Mouse (Mus musculus): ENCODE measurements around the gene Hint1. TPM values are rescaled to one million over a fixed set of nuclear protein-coding genes. Genes with fewer than 3 reads are reported as not detected.

Hint1 gene
- polyA plus RNA-seq, 1 experiment, result 143 TPM

GRCm38 (mm10) chr11:54859322-54860165 is 6.6 kb upstream of the Hint1 start:
- no peak for TF ChIP-seq GATA1 (IDR thresholded peaks at IDR 0.05; ENCODE audit: low read length)
- TF ChIP-seq TAL1 (IDR thresholded peaks at IDR 0.05; ENCODE audit: low read length), result no peak
- Histone ChIP-seq H3K27me3 (ENCODE audit: control insufficient read depth) (no peaks in the 10 kb centered on the region), H3K9me3 (ENCODE audit: control insufficient read depth, low read length) (no peaks in the 10 kb centered on the region), H3K36me3 (ENCODE audit: control insufficient read depth) (no peaks in the 10 kb centered on the region), H3K4me1 (ENCODE audit: control insufficient read depth) (peaks cover 33% of the 10 kb centered on the region), H3K4me3 (replicated peaks) (peak overlapping the region; percentile 73)

GRCm38 (mm10) chr11:54860256-54861038 is 5.7 kb upstream of the Hint1 start, which contains the start of gene Lyrm7:
Gene Lyrm7 (minus strand): TSS chr11:54860916.
- H3K9me3 ChIP-seq (ENCODE audit: control insufficient read depth, low read length), result no peaks in the 10 kb centered on the region
- no peaks in the 10 kb centered on the region for H3K36me3 ChIP-seq (ENCODE audit: control insufficient read depth)
- H3K4me3 ChIP-seq (replicated peaks), result peak within 1 kb of the TSS; percentile 73
- H3K4me1 ChIP-seq (ENCODE audit: control insufficient read depth), result peaks cover 36% of the 10 kb centered on the region
- no peak for TF ChIP-seq TAL1 (IDR thresholded peaks at IDR 0.05; ENCODE audit: low read length)
- no peak for TF ChIP-seq GATA1 (IDR thresholded peaks at IDR 0.05; ENCODE audit: low read length)
- no peaks in the 10 kb centered on the region for H3K27me3 ChIP-seq (ENCODE audit: control insufficient read depth)

GRCm38 (mm10) chr11:54861471-54862420 is 4.4 kb upstream of the Hint1 start:
- peaks cover 49% of the 10 kb centered on the region for H3K4me1 ChIP-seq (ENCODE audit: control insufficient read depth)
- H3K27me3 ChIP-seq (ENCODE audit: control insufficient read depth), result no peaks in the 10 kb centered on the region
- peak overlapping the region; percentile 73 for H3K4me3 ChIP-seq (replicated peaks)
- TF ChIP-seq TAL1 (IDR thresholded peaks at IDR 0.05; ENCODE audit: low read length), result no peak
- no peak for TF ChIP-seq GATA1 (IDR thresholded peaks at IDR 0.05; ENCODE audit: low read length)
- no peaks in the 10 kb centered on the region for H3K9me3 ChIP-seq (ENCODE audit: control insufficient read depth, low read length)
- no peaks in the 10 kb centered on the region for H3K36me3 ChIP-seq (ENCODE audit: control insufficient read depth)

- Histone ChIP-seq H3K27me3 (ENCODE audit: control insufficient read depth) (no peaks in the 10 kb centered on the region), H3K36me3 (ENCODE audit: control insufficient read depth) (peaks cover 1% of the 10 kb centered on the region), H3K4me3 (replicated peaks) (no peak overlapping the region), H3K4me1 (ENCODE audit: control insufficient read depth) (peaks cover 61% of the 10 kb centered on the region), H3K9me3 (ENCODE audit: control insufficient read depth, low read length) (no peaks in the 10 kb centered on the region)
- TF ChIP-seq GATA1 (IDR thresholded peaks at IDR 0.05; ENCODE audit: low read length) (no peak), TAL1 (IDR thresholded peaks at IDR 0.05; ENCODE audit: low read length) (no peak)
Measured at GRCm38 (mm10) chr11:54862621-54863520, 3.3 kb upstream of the Hint1 start.

- TF ChIP-seq TAL1 (IDR thresholded peaks at IDR 0.05; ENCODE audit: low read length), result no peak
- no peak for TF ChIP-seq GATA1 (IDR thresholded peaks at IDR 0.05; ENCODE audit: low read length)
- Histone ChIP-seq H3K27me3 (ENCODE audit: control insufficient read depth) (no peaks in the 10 kb centered on the region), H3K4me3 (replicated peaks) (peak overlapping the region; percentile 97), H3K4me1 (ENCODE audit: control insufficient read depth) (peaks cover 70% of the 10 kb centered on the region), H3K9me3 (ENCODE audit: control insufficient read depth, low read length) (no peaks in the 10 kb centered on the region), H3K36me3 (ENCODE audit: control insufficient read depth) (peaks cover 27% of the 10 kb centered on the region)
Measured at GRCm38 (mm10) chr11:54865330-54866085, 675 bp upstream of the Hint1 start.

GRCm38 (mm10) chr11:54867049-54867385 is 834 bp downstream of the Hint1 start:
- Histone ChIP-seq H3K4me1 (ENCODE audit: control insufficient read depth) (peaks cover 59% of the 10 kb centered on the region), H3K9me3 (ENCODE audit: control insufficient read depth, low read length) (no peaks in the 10 kb centered on the region)

GRCm38 (mm10) chr11:54867903-54868434 is 1.8 kb downstream of the Hint1 start:
- Histone ChIP-seq H3K4me3 (replicated peaks) (peak overlapping the region; percentile 97), H3K27me3 (ENCODE audit: control insufficient read depth) (no peaks in the 10 kb centered on the region), H3K9me3 (ENCODE audit: control insufficient read depth, low read length) (no peaks in the 10 kb centered on the region), H3K4me1 (ENCODE audit: control insufficient read depth) (peaks cover 57% of the 10 kb centered on the region), H3K36me3 (ENCODE audit: control insufficient read depth) (peaks cover 51% of the 10 kb centered on the region)
- no peak for TF ChIP-seq GATA1 (IDR thresholded peaks at IDR 0.05; ENCODE audit: low read length)
- TF ChIP-seq TAL1 (IDR thresholded peaks at IDR 0.05; ENCODE audit: low read length), result no peak

More at GRCm38 (mm10) chr11:54867049-54867385, 834 bp downstream of the Hint1 start:
- H3K27me3 ChIP-seq (ENCODE audit: control insufficient read depth), result no peaks in the 10 kb centered on the region
- peak overlapping the region; percentile 97 for H3K4me3 ChIP-seq (replicated peaks)
- TF ChIP-seq TAL1 (IDR thresholded peaks at IDR 0.05; ENCODE audit: low read length) (no peak), GATA1 (IDR thresholded peaks at IDR 0.05; ENCODE audit: low read length) (no peak)
- peaks cover 42% of the 10 kb centered on the region for H3K36me3 ChIP-seq (ENCODE audit: control insufficient read depth)

All from erythroblast, embryonic 14.5 days (primary cell).